Mouse (Mus musculus) urinary bladder, postnatal 10 days (tissue): ENCODE data around the gene Hoxc12.

Experiments
- DNase-seq: peaks from one replicate; pipeline ENCODE4 v3.0.0; 2022; ENCODE audit warnings: low spot score

Gene Hoxc12

DNA sequence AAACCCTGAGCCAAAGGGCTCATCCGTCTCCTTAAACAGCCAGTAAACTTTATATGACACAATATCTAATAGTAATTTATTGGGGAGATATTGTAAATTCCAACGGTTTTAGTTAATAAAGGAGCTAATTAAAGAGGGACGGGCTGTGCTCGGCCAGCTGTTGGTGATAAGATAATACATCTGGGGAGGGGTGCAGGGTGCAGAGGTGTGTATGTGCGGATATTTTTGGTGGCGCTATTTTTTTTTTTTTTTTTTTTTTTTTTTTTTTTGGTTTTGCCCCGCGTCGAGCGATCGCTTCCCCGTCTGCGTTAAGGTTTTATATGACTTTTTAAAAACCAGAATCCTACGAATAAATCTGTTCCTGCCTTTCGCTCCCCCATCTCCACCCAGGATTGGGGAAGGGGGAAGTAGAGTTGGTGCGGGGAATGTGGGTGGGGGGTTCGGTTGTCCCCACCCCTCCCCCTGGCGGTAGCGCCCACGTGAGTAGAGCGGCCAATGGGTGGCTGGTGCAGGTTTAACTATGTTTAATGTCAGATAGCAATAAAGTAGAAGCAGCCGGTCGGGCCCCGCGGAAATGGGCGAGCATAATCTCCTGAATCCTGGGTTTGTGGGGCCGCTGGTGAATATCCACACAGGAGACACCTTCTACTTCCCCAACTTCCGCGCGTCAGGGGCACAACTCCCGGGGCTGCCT lies at the start of gene Hoxc12:
TSS of gene Hoxc12 (plus strand) at position 479 of the 694 bp plus-strand sequence.
- no peak for DNase-seq

DNA sequence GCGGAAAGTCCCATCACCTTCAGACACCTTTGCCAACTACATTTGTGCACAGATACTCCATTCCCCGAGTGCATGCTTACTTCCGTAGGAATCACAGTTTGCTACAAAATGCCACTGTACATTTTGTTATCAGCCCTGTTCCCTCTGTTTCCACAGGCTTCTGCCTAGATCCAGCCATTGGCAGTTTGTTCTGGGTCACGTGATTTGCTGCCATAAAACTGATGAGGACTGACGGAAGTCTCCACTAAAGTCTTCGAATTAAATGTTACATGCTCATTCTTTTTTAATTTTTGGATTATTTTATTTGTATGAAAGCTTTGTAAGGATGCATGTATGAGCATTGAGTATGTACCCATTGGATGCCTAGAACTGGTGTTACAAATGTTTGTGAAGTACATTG lies 41.4 kb upstream of the Hoxc12 start:
- no peak for DNase-seq

DNA sequence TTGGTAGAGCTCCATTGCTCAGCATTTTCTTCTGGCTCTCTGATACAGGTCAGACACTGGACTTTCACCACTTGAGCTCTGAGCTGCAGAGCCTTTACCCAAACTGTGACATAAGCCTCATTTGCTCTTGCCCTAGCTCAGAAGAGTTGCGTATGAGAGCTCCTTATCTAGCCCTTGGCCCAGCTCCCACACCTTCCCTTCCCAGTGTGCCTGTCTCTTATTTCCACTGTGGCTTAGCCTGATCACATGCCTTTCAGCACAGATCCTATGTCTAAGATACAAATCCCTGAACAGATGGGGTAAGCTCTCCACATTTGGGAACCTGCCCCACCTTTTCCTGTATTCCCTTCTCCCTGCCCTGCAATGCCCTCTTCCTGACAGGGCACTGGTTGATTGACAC lies 31.6 kb upstream of the Hoxc12 start:
- no peak for DNase-seq

DNA sequence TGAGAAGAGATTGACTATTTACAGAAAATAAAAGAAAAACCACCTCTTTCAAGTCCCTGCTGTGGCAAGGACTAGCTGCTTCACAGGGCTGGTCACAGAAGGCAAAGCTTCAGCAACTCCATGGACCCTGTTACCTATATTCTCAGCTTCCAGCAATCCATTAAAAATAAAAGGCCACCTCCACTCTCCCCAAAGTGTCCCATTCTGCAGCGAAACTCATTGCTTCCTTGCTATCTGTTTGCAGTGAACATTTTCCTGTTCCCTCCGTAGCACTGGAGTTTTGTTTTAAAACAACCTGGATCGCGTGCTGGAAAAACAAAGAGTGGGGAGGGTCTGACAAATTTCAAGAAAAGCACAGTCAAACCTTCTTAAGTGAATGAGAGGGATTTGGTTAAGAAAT lies 27.0 kb upstream of the Hoxc12 start:
- no peak for DNase-seq

DNA sequence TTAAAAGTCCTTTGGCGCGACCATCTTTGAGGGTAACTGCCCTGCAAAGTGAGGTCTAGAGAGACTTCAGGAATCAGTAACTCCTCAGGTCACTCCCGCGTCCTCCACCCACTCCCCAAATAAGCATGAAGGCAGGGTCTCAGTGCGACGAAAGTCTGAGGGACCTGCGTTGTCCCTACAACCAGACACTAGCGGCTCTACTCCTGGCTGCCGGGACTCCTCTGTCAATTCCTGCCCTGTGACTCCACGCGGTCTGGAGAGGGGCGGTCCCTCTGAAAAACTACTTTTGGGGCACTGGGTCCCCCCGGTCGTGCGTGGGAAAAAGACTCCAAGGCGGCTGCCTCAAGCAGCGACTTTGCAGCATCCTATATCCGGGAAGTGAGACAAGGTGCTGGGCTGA lies 26.5 kb upstream of the Hoxc12 start:
- DNase-seq, result no peak

DNA sequence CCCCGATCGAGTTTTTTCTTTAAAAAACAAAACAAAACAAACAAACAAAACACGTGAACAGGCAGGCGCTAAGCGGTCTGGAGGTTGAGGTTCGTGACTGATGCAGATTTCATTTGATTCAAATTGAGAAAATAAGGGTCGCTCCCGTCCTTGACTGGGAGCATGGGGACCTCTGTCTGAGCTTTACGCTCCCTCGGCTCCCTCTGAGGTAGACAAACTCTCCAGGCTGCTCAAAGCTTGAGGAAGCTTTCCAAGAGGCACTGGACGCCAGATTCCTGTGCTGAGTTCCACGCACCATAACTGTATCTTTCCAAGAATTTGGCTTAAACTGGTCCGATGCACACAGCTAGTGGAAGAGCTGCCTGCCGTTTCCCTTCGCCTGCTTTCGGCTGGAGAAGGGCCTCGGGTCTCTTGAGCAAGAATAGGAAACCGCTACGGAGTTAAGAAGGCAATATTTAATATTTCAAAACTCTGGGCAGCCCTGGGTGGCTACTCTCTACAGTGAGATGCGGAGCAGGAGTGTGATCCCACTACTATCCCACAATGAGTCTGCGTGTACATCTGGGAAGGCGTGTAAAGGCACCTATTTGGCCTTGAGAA lies 26.0 kb upstream of the Hoxc12 start:
- no peak for DNase-seq

DNA sequence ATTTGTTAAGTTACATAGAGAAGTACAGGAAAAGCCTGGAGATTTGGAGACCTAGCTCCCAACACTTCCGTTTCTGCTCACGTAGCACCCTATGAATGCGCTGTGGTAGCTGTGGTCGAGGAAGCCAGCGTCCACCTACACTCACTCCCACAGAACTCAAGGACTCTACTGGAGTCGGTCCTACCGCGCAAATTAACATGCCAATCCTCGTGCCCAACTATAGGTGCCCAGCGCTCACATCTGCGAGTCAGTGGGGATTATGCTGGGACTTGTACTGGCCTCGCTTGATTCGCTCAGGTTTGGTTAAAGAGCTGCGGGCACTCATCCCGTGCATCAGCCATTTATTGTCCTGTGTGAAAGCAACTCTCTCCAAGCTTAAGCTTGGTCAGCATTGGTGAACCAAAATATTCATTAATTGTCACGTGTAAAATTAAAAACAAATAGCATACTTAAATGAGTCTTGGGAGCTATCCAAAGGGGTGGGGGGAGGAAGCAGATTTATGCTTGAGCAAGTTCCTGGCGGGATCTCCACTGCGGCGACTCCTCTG lies 23.4 kb upstream of the Hoxc12 start:
- no peak for DNase-seq

DNA sequence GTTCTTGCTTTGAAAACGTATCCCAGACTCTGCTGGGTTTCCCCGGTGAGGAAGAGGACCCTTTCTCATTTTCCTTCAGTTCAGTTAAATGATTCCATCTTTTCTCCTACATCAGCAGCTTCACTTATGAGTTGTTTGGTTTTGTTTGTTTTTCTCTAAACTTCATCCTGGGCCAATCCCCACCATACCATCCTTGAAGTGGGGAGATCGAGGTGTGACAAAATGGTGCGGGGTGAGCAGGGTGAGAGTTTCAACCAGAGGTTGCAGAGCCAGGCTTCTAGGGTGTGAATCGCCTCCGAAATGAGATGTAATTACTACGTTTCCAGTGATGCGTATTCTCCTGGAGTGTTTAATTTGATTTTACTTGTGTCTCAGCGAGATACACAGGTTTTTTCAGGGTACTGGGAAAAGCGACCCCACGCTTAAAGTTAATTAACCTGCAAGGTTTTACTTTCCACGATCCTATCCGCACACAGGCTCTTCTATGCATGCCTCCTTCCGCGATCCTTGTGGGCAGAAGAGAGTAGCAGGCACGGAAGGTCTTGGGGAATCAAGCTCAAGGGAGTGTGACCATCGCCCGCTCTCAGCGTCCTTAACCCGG lies 18.5 kb upstream of the Hoxc12 start:
- DNase-seq, result no peak

DNA sequence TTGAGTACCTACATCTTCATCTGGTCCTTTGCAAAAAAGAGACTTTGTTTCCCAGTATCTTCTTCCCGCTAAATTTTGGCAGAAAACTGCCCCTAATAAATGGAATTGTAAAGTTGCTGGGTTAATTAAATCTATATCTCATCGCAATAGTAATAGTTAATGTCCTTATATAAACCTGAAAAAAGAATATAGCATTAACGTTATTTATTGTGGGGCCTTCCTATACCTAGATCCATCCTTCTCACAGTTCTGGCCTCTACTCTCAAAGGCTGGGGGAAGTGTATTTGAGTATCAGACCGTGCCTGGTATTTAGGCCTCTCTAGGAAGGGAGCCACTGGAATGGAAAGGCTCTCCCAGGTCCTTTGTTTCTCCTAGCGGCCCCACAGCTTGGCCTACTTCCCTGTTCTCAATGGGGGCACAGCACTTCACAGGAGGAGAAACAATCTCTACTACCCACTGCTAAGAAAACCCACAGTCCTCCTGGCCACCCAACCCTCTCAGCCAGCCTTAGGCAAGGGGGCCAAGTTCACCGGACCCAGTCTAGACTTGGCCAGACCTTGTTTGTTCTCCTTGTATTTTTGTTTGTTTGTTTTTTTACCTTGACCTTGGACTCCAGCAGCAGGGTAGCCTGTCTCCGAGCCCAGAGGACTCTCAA lies 17.8 kb upstream of the Hoxc12 start:
- no peak for DNase-seq

DNA sequence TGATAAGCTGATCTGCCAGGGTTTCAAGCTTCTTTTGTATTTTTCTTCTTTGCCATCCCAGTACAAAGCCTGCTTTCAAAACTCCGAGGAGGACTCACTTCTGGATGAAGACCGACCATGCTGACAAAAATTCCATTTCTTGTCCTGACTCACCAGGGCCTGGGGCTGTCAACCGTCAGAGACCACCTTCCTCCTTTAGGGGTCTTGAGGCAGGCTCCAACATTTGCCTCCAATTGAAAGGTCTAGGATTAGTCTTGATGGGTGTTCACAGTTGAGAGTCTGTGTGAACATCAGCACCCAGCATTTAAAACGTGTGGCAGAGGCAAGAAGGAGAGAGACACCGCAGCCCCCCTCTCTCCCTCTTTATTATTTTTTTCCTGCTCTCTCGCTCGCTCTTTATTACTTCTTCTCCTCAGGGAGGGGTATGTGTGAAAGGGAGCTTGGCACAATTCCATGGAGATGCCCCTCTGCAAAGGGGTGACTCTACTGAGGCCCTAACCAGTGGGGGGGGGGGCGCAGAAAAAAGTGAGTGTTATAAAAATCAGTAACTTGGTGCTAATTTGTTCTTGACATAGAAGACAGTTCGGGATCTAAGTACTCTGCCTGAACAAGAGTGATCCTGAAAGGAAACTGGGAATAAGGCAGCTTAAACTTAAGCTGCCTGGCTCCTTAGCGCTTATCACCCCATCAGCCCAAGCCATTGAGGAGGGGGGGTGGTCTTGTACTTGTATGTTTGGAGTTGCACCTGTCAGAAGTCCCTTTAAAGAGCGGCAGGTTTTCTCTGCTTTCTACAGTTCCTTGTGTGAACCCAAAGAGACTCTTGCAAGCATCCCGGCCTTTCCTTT lies 17.0 kb upstream of the Hoxc12 start:
- DNase-seq, result no peak

DNA sequence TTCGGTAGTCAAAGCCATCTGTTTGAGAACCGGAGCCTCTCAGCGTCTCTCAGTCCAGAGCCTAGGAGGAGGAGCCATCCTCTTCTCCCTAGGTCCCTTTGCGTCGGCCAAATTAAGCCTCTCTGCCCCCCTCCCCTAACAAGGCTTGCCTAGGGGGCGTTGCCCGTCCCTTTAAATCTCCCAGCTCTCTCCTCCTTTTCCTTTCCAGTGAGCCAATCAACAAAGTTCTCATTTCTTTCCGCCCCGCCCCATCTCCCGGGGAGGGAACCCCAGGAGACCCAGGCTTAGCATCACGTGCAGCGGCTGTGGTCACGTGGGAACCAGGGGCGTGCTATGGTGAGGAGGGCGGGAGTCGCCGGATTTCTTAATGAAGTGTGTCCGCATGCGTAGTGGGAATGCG lies 15.9 kb upstream of the Hoxc12 start:
- DNase-seq, result no peak

DNA sequence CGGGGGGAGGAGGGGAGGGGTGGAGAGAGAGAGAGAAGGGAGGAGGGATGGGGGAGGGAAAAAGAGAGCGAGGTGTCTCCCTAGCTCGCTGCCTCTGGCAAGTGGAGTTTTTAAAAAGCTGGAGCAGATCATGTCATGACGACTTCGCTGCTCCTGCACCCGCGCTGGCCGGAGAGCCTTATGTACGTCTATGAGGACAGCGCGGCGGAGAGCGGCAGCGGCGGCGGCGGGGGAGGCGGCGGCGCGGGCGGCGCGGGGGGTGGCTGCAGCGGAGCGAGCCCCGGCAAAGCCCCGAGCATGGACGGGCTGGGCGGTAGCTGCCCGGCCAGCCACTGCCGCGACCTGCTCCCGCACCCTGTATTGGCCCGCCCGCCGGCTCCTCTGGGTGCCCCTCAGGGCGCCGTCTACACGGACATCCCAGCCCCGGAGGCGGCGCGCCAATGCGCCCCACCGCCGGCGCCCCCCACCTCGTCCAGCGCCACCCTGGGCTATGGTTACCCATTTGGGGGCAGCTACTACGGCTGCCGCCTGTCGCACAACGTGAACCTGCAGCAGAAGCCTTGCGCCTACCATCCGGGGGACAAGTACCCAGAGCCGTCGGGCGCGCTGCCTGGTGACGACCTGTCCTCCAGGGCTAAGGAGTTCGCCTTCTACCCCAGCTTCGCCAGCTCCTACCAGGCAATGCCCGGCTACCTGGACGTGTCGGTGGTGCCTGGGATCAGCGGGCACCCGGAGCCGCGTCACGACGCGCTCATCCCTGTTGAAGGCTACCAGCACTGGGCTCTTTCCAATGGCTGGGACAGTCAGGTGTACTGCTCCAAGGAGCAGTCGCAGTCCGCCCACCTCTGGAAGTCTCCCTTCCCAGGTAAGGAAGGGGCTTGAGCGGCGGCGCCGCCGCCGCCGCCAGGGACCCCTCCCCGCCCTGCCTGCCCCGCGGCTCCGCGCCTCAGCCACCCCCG lies 15.2 kb upstream of the Hoxc12 start, which contains the start of gene Hoxc13:
TSS of gene Hoxc13 (plus strand) at position 51 of the 959 bp plus-strand sequence.
- DNase-seq, result no peak

DNA sequence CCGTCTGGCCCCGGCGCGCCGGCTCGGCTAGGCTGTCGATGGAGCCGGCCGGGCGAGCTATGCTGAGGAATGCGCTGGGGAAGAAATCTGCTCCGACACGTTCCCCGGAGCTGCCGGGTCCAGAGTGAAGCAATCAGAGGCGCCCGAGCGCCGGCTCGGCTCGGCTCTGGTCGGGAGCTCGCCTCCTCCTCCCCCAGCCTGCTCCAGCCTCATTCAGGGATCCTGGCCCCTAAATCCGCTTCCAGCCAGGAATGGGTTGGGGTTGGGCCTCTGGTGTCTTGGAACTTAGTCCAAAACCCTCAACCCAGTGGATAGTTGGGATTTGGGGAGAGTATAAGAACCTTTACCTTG lies 14.6 kb upstream of the Hoxc12 start:
- DNase-seq, result no peak

DNA sequence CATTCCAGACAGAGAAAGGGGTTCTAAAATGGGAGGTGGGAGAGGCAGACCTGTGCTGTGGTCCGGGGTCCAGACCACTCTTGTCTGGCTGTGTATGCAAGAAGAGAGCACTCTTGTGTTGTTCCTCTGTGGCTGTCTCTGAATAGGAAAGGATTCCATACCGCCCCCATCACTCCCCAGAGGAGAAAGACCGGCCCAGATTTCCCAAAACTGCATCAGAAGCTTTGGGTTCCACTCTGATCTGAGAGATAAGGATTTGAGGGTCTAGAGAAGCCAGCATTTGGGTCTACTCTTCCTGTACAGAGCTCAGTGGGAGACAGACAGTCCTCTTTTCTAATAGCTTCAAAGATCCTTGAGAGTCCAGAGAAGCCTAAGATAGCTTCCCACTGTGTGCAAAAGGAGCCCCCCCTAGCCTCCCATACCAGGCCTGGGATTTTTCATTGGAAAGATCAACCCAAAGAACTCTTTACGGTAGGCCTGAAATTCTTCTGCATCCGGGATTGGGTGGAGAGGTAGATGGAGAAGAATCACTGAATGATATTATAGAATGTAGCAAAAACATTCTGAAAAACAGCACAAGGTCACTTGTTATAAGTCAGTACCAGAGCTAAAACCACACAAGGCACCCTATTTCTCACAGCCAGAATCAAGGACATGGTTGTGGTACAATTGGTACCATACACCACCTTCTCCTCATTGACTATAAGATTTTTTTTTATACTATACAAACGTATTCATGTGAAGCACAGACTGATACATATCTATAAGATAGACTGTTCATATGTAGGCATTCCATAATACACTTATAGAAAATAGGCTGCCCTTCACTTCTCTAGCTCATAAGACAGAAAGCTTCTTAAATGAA lies 13.7 kb upstream of the Hoxc12 start:
- no peak for DNase-seq

DNA sequence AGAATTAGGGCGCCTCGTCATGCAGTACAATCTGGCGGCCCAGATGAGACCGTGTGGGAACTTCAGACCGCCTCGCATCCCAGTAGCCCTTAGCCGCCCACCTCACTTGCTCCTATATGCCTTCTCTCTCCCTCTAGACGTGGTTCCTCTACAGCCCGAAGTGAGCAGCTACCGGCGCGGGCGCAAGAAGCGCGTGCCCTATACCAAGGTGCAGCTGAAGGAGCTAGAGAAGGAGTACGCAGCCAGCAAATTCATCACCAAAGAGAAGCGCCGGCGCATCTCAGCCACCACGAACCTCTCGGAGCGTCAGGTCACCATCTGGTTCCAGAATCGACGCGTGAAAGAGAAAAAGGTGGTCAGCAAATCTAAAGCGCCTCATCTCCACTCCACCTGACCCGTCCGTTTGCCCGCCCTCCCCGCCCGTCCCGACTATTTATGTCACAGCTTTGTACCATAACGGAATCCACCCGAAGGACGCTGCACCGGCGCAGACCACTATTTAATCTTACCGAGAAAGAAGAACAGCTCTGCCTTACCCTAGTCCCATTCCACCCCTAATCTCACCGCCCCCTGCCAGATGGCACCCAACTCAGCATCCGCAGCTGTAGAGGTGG lies 9.4 kb upstream of the Hoxc12 start:
- no peak for DNase-seq

DNA sequence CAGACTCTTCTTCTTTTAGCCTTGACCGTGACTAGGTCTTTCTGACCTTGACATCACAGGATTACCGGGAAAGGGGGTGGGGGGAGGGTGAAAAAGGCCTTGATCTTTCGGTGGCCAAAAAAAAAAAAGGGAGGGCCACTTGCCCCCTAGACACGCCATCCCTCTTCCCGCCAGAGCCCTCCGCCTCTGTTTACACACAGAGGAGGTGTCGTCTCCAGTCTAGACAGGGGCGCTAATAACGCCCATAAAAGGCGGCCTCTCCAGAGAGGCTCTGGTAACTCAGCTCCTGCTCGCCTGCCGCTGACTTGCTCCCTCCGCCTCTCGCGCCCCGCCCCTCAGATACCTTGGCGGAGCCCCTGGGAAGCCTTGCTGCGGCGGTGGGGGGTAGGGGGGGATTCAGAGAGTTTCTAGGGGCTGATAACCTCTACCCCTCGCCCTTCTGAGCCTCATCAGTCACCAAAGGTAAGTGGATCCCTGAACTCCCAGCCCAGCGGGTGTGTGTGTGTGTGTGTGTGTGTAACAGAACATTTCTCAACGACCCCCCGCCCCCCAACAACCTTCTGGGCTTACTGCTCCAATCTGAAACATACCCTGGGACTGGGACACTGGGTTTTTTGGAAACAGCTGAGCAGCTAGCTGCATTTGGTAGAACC lies 4.7 kb upstream of the Hoxc12 start:
- no peak for DNase-seq

DNA sequence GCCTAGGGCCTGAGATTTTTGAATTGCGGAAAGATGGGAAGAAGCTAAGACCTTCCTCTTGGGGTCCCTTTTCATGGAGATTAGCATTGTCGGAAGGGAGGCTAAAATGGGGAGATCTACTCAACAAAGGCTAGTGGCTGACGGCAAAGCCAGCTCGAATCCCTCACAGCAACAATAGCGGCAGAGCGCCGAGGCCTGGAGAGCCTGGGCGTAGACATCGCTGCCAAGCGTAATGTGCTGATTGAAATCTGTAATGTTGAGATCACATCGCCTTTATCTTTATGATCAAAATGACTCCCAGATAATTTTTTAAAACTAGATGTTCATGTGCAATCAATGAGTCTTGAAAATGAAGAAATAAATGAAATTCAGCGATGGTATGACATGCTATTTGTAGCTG lies 2.1 kb upstream of the Hoxc12 start:
- no peak for DNase-seq

DNA sequence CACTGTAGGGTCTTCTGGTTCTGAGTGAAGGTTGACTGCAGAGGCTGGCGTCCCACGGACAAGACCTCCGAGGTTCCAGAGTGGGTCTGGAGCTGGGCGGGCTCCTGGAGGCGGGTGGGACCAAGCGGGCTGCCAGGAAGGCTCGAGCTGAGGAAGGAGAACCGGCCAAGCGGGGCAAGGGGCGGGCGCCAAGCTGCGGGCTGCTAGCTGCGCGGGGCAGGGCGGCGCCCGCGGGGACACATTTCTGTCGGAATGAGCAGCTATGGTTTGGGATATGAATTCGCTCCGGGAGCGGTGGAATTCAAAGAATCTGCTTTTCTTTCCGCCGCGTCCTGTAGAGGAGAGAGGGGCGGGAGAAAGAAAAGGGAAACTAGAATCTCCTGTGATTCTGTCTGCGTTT lies 1.7 kb upstream of the Hoxc12 start:
- no peak for DNase-seq
